Mouse (Mus musculus): ENCODE results near the gene A830018L16Rik. TPM values are rescaled to one million over a fixed set of nuclear protein-coding genes. Genes with fewer than 3 reads are reported as not detected.
"Not testable (repeated sequence)": the region's sequence is repeated elsewhere in the genome, so short reads cannot be mapped to it uniquely, and the experiment has no call there.

Gene A830018L16Rik
- polyA plus RNA-seq, 1 experiment = 32.6 TPM

GRCm38 (mm10) chr1:11959421-11960206, 545.7 kb downstream of the A830018L16Rik start:
- TF ChIP-seq CTCF (IDR thresholded peaks at IDR 0.05; ENCODE audit: extremely low read depth, insufficient read depth, low read length) = no peak
- no peaks in the 10 kb centered on the region for H3K4me1 ChIP-seq (ENCODE audit: control insufficient read depth, insufficient read depth, low read length)
- no peak overlapping the region for H3K27ac ChIP-seq (ENCODE audit: insufficient read depth, low read length)
- H3K4me3 ChIP-seq (ENCODE audit: insufficient read depth, low read length) = no peak overlapping the region

- Histone ChIP-seq H3K27ac (ENCODE audit: insufficient read depth, low read length) (no peak overlapping the region), H3K4me3 (ENCODE audit: insufficient read depth, low read length) (no peak overlapping the region), H3K4me1 (ENCODE audit: control insufficient read depth, insufficient read depth, low read length) (no peaks in the 10 kb centered on the region; the same call in 1 of the 2 replicates)
- TF ChIP-seq POLR2A (IDR thresholded peaks at IDR 0.05; ENCODE audit: extremely low read depth, insufficient read depth, low read length) = no peak
- TF ChIP-seq CTCF (IDR thresholded peaks at IDR 0.05; ENCODE audit: extremely low read depth, insufficient read depth, low read length) = no peak
Observed at GRCm38 (mm10) chr1:11982590-11983136, 568.8 kb downstream of the A830018L16Rik start.

- H3K4me1 ChIP-seq (ENCODE audit: control insufficient read depth, insufficient read depth, low read length) = no peaks in the 10 kb centered on the region
- TF ChIP-seq POLR2A (IDR thresholded peaks at IDR 0.05; ENCODE audit: extremely low read depth, insufficient read depth, low read length) (no peak), CTCF (IDR thresholded peaks at IDR 0.05; ENCODE audit: extremely low read depth, insufficient read depth, low read length) (no peak)
- H3K4me3 ChIP-seq (ENCODE audit: insufficient read depth, low read length) = no peak overlapping the region
- H3K27ac ChIP-seq (ENCODE audit: insufficient read depth, low read length) = no peak overlapping the region
Observed at GRCm38 (mm10) chr1:11990011-11990410, 576.1 kb downstream of the A830018L16Rik start.

- no peak for TF ChIP-seq POLR2A (IDR thresholded peaks at IDR 0.05; ENCODE audit: extremely low read depth, insufficient read depth, low read length)
- Histone ChIP-seq H3K4me1 (ENCODE audit: control insufficient read depth, insufficient read depth, low read length) (no peaks in the 10 kb centered on the region), H3K27ac (ENCODE audit: insufficient read depth, low read length) (no peak overlapping the region), H3K4me3 (ENCODE audit: insufficient read depth, low read length) (no peak overlapping the region)
Observed at GRCm38 (mm10) chr1:11996297-11996878, 582.5 kb downstream of the A830018L16Rik start.

GRCm38 (mm10) chr1:11997574-11997973, 583.7 kb downstream of the A830018L16Rik start:
- H3K27ac ChIP-seq (ENCODE audit: insufficient read depth, low read length) = no peak overlapping the region
- no peak overlapping the region for H3K4me3 ChIP-seq (ENCODE audit: insufficient read depth, low read length)
- no peak for TF ChIP-seq POLR2A (IDR thresholded peaks at IDR 0.05; ENCODE audit: extremely low read depth, insufficient read depth, low read length)
- no peak for TF ChIP-seq CTCF (IDR thresholded peaks at IDR 0.05; ENCODE audit: extremely low read depth, insufficient read depth, low read length)
- H3K4me1 ChIP-seq (ENCODE audit: control insufficient read depth, insufficient read depth, low read length) = no peaks in the 10 kb centered on the region

GRCm38 (mm10) chr1:12000557-12000956, 586.7 kb downstream of the A830018L16Rik start:
- H3K4me1 ChIP-seq (ENCODE audit: control insufficient read depth, insufficient read depth, low read length) = no peaks in the 10 kb centered on the region
- H3K27ac ChIP-seq (ENCODE audit: insufficient read depth, low read length) = no peak overlapping the region
- no peak overlapping the region for H3K4me3 ChIP-seq (ENCODE audit: insufficient read depth, low read length)
- TF ChIP-seq CTCF (IDR thresholded peaks at IDR 0.05; ENCODE audit: extremely low read depth, insufficient read depth, low read length) (no peak), POLR2A (IDR thresholded peaks at IDR 0.05; ENCODE audit: extremely low read depth, insufficient read depth, low read length) (no peak)

- H3K27ac ChIP-seq (ENCODE audit: insufficient read depth, low read length) = no peak overlapping the region
- 0 out of 2 replicates have a peak, but pooled peaks cover 2% of the 10 kb centered on the region for H3K4me1 ChIP-seq (ENCODE audit: control insufficient read depth, insufficient read depth, low read length)
- no peak overlapping the region for H3K4me3 ChIP-seq (ENCODE audit: insufficient read depth, low read length)
- no peak for TF ChIP-seq POLR2A (IDR thresholded peaks at IDR 0.05; ENCODE audit: extremely low read depth, insufficient read depth, low read length)
- TF ChIP-seq CTCF (IDR thresholded peaks at IDR 0.05; ENCODE audit: extremely low read depth, insufficient read depth, low read length) = no peak
Observed at GRCm38 (mm10) chr1:12008789-12009550, 595.1 kb downstream of the A830018L16Rik start.

- TF ChIP-seq POLR2A (IDR thresholded peaks at IDR 0.05; ENCODE audit: extremely low read depth, insufficient read depth, low read length) = no peak
- H3K4me3 ChIP-seq (ENCODE audit: insufficient read depth, low read length) = no peak overlapping the region
- no peak overlapping the region for H3K27ac ChIP-seq (ENCODE audit: insufficient read depth, low read length)
- H3K4me1 ChIP-seq (ENCODE audit: control insufficient read depth, insufficient read depth, low read length) = 0 out of 2 replicates have a peak, but pooled peaks cover 2% of the 10 kb centered on the region
Observed at GRCm38 (mm10) chr1:12009551-12009846, 595.6 kb downstream of the A830018L16Rik start.

- no peak overlapping the region for H3K27ac ChIP-seq (ENCODE audit: insufficient read depth, low read length)
- 0 out of 2 replicates have a peak, but pooled peaks cover 2% of the 10 kb centered on the region for H3K4me1 ChIP-seq (ENCODE audit: control insufficient read depth, insufficient read depth, low read length)
- H3K4me3 ChIP-seq (ENCODE audit: insufficient read depth, low read length) = no peak overlapping the region
- no peak for TF ChIP-seq POLR2A (IDR thresholded peaks at IDR 0.05; ENCODE audit: extremely low read depth, insufficient read depth, low read length)
- no peak for TF ChIP-seq CTCF (IDR thresholded peaks at IDR 0.05; ENCODE audit: extremely low read depth, insufficient read depth, low read length)
Observed at GRCm38 (mm10) chr1:12010607-12011006, 596.7 kb downstream of the A830018L16Rik start.

- H3K4me3 ChIP-seq (ENCODE audit: insufficient read depth, low read length); H3K4me1 ChIP-seq (ENCODE audit: control insufficient read depth, insufficient read depth, low read length); H3K27ac ChIP-seq (ENCODE audit: insufficient read depth, low read length): not testable (repeated sequence)
Observed at GRCm38 (mm10) chr1:12020646-12021045, 606.7 kb downstream of the A830018L16Rik start.
